Mouse (Mus musculus): ENCODE data around the gene Wrap73. TPM values are rescaled to one million over a fixed set of nuclear protein-coding genes. Genes with fewer than 3 reads are reported as not detected.

The Wrap73 gene
- polyA plus RNA-seq, 1 experiment from 2014 or later: 33.2 TPM

- peaks cover 28% of the 10 kb centered on the region for H3K4me1 ChIP-seq
- H3K27me3 ChIP-seq (ENCODE audit: insufficient read depth, poor library complexity, severe bottlenecking): peaks cover 29% of the 10 kb centered on the region
- peaks cover 29% of the 10 kb centered on the region for H3K36me3 ChIP-seq
- WGBS: 77% methylated on average over 3 of the region's 3 CpGs
- H3K9me3 ChIP-seq: no peaks in the 10 kb centered on the region
- no peak overlapping the region for H3K27ac ChIP-seq
- H3K4me3 ChIP-seq: no peak overlapping the region
- no peak for DNase-seq (ENCODE audit: low spot score)
Observed at GRCm38 (mm10) chr4:154144712-154145111, 2.5 kb downstream of the Wrap73 start.

GRCm38 (mm10) chr4:154146342-154146741 is 4.2 kb downstream of the Wrap73 start:
- WGBS: 83% methylated on average over 10 of the region's 10 CpGs
- no peak overlapping the region for H3K4me3 ChIP-seq
- H3K9me3 ChIP-seq: no peaks in the 10 kb centered on the region
- H3K36me3 ChIP-seq: peaks cover 43% of the 10 kb centered on the region
- no peak overlapping the region for H3K27ac ChIP-seq
- H3K27me3 ChIP-seq (ENCODE audit: insufficient read depth, poor library complexity, severe bottlenecking): peaks cover 13% of the 10 kb centered on the region
- H3K4me1 ChIP-seq: peaks cover 12% of the 10 kb centered on the region
- no peak for DNase-seq (ENCODE audit: low spot score)

- H3K4me3 ChIP-seq: no peak overlapping the region
- peaks cover 91% of the 10 kb centered on the region for H3K36me3 ChIP-seq
- 76% methylated on average over 11 of the region's 11 CpGs for WGBS
- no peak for DNase-seq (ENCODE audit: low spot score)
- H3K4me1 ChIP-seq: peaks cover 3% of the 10 kb centered on the region; the same call in 1 of the 2 replicates
- H3K27me3 ChIP-seq (ENCODE audit: insufficient read depth, poor library complexity, severe bottlenecking): no peaks in the 10 kb centered on the region
- H3K27ac ChIP-seq: no peak overlapping the region
- H3K9me3 ChIP-seq: no peaks in the 10 kb centered on the region
Observed at GRCm38 (mm10) chr4:154154104-154154503, 11.9 kb downstream of the Wrap73 start.

- no peaks in the 10 kb centered on the region for H3K9me3 ChIP-seq
- no peak overlapping the region for H3K27ac ChIP-seq
- no peak overlapping the region for H3K4me3 ChIP-seq
- no peaks in the 10 kb centered on the region for H3K27me3 ChIP-seq (ENCODE audit: insufficient read depth, poor library complexity, severe bottlenecking)
- peaks cover 73% of the 10 kb centered on the region for H3K36me3 ChIP-seq
- H3K4me1 ChIP-seq: peaks cover 18% of the 10 kb centered on the region
- no peak for DNase-seq (ENCODE audit: low spot score)
- 85% methylated on average over 7 of the region's 7 CpGs for WGBS
Observed at GRCm38 (mm10) chr4:154156050-154156449, 13.9 kb downstream of the Wrap73 start.

- H3K4me1 ChIP-seq: peaks cover 25% of the 10 kb centered on the region
- no peak overlapping the region for H3K4me3 ChIP-seq
- H3K27me3 ChIP-seq (ENCODE audit: insufficient read depth, poor library complexity, severe bottlenecking): no peaks in the 10 kb centered on the region
- 90% methylated on average over 14 of the region's 14 CpGs for WGBS
- no peak for DNase-seq (ENCODE audit: low spot score)
- peaks cover 53% of the 10 kb centered on the region for H3K36me3 ChIP-seq
- H3K9me3 ChIP-seq: no peaks in the 10 kb centered on the region
- no peak overlapping the region for H3K27ac ChIP-seq
Observed at GRCm38 (mm10) chr4:154157970-154158662, 15.9 kb downstream of the Wrap73 start.

- Histone ChIP-seq H3K36me3 (peaks cover 48% of the 10 kb centered on the region), H3K9me3 (no peaks in the 10 kb centered on the region), H3K4me1 (peaks cover 25% of the 10 kb centered on the region), H3K4me3 (no peak overlapping the region), H3K27me3 (ENCODE audit: insufficient read depth, poor library complexity, severe bottlenecking) (no peaks in the 10 kb centered on the region), H3K27ac (no peak overlapping the region)
- WGBS: 22% methylated on average over 6 of the region's 6 CpGs
- peak; percentile 90 for DNase-seq (ENCODE audit: low spot score)
Observed at GRCm38 (mm10) chr4:154159002-154159401, 16.8 kb downstream of the Wrap73 start.

- Histone ChIP-seq H3K4me3 (peak overlapping the region; percentile 99), H3K27me3 (ENCODE audit: insufficient read depth, poor library complexity, severe bottlenecking) (no peaks in the 10 kb centered on the region), H3K36me3 (peaks cover 39% of the 10 kb centered on the region), H3K4me1 (peaks cover 25% of the 10 kb centered on the region), H3K9me3 (no peaks in the 10 kb centered on the region), H3K27ac (peak overlapping the region; percentile 89)
- DNase-seq (ENCODE audit: low spot score): no peak
- WGBS: 2% methylated on average over 47 of the region's 47 CpGs
Observed at GRCm38 (mm10) chr4:154159961-154160537, 17.9 kb downstream of the Wrap73 start.

- Histone ChIP-seq H3K9me3 (no peaks in the 10 kb centered on the region), H3K4me3 (peak within 1 kb of the TSS; percentile 99), H3K36me3 (peaks cover 32% of the 10 kb centered on the region), H3K27ac (peak within 1 kb of the TSS; percentile 89), H3K4me1 (peaks cover 25% of the 10 kb centered on the region), H3K27me3 (ENCODE audit: insufficient read depth, poor library complexity, severe bottlenecking) (no peaks in the 10 kb centered on the region)
- WGBS: under 1% methylated on average over 75 of the region's 75 CpGs
- peak; percentile 99 for DNase-seq (ENCODE audit: low spot score)
Observed at GRCm38 (mm10) chr4:154160538-154161390, 18.6 kb downstream of the Wrap73 start, which contains the start of gene Tprgl. Gene Tprgl, minus strand, starts transcription at chr4:154160666.

- Histone ChIP-seq H3K27ac (no peak overlapping the region), H3K27me3 (ENCODE audit: insufficient read depth, poor library complexity, severe bottlenecking) (peaks cover under 1% of the 10 kb centered on the region), H3K4me3 (no peak overlapping the region), H3K9me3 (no peaks in the 10 kb centered on the region), H3K4me1 (peaks cover 25% of the 10 kb centered on the region), H3K36me3 (peaks cover 7% of the 10 kb centered on the region)
- DNase-seq (ENCODE audit: low spot score): no peak
- WGBS: 10% methylated on average over 7 of the region's 7 CpGs
Observed at GRCm38 (mm10) chr4:154163296-154163695, 21.1 kb downstream of the Wrap73 start.

- Histone ChIP-seq H3K36me3 (no peaks in the 10 kb centered on the region), H3K4me1 (peaks cover 27% of the 10 kb centered on the region), H3K27me3 (ENCODE audit: insufficient read depth, poor library complexity, severe bottlenecking) (peaks cover 38% of the 10 kb centered on the region), H3K9me3 (no peaks in the 10 kb centered on the region), H3K4me3 (no peak overlapping the region), H3K27ac (no peak overlapping the region)
- WGBS: 22% methylated on average over 5 of the region's 5 CpGs
- no peak for DNase-seq (ENCODE audit: low spot score)
Observed at GRCm38 (mm10) chr4:154167053-154167452, 24.9 kb downstream of the Wrap73 start.

- 2% methylated on average over 15 of the region's 15 CpGs for WGBS
- peaks cover 37% of the 10 kb centered on the region for H3K4me1 ChIP-seq
- DNase-seq (ENCODE audit: low spot score): no peak
- peaks cover 68% of the 10 kb centered on the region for H3K27me3 ChIP-seq (ENCODE audit: insufficient read depth, poor library complexity, severe bottlenecking)
- no peaks in the 10 kb centered on the region for H3K36me3 ChIP-seq
- peak overlapping the region; percentile 76 for H3K4me3 ChIP-seq
- H3K27ac ChIP-seq: no peak overlapping the region
- H3K9me3 ChIP-seq: no peaks in the 10 kb centered on the region
Observed at GRCm38 (mm10) chr4:154170021-154170420, 27.8 kb downstream of the Wrap73 start.

GRCm38 (mm10) chr4:154170506-154171150 is 28.5 kb downstream of the Wrap73 start, which contains the start of gene Megf6:
Gene Megf6, plus strand, starts transcription at chr4:154170730.
- H3K27ac ChIP-seq: peak within 1 kb of the TSS; percentile 74

More at GRCm38 (mm10) chr4:154170506-154171150, 28.5 kb downstream of the Wrap73 start, which contains the start of gene Megf6:
- no peaks in the 10 kb centered on the region for H3K36me3 ChIP-seq
- peak; percentile 86 for DNase-seq (ENCODE audit: low spot score)
- peak within 1 kb of the TSS; percentile 76 for H3K4me3 ChIP-seq
- H3K4me1 ChIP-seq: peaks cover 37% of the 10 kb centered on the region
- H3K9me3 ChIP-seq: no peaks in the 10 kb centered on the region
- WGBS: under 1% methylated on average over 61 of the region's 61 CpGs
- H3K27me3 ChIP-seq (ENCODE audit: insufficient read depth, poor library complexity, severe bottlenecking): peaks cover 74% of the 10 kb centered on the region

Data from heart, embryonic 10.5 days (tissue).